Mouse (Mus musculus) ES-Bruce4 (cell line): ENCODE data around the gene Cass4. TPM values are rescaled to one million over a fixed set of nuclear protein-coding genes. Genes with fewer than 3 reads are reported as not detected.

ENCODE experiments used
- H3K27ac ChIP-seq: 2 replicates; pipeline ENCODE4 v1.5.1; 2012; ENCODE audit warnings: low read length, inconsistent platforms; ENCODE audit not compliant: insufficient read depth
- H3K27me3 ChIP-seq: 2 replicates; pipeline ENCODE4 v1.6.1; 2012; ENCODE audit warnings: mild to moderate bottlenecking, low read length, inconsistent platforms; ENCODE audit not compliant: control insufficient read depth, poor library complexity, insufficient read depth, severe bottlenecking
- H3K36me3 ChIP-seq: 2 replicates; pipeline ENCODE4 v1.6.1; 2012; ENCODE audit warnings: inconsistent platforms, mild to moderate bottlenecking, low read length, moderate library complexity; ENCODE audit not compliant: control insufficient read depth, poor library complexity, insufficient read depth, severe bottlenecking
- H3K4me1 ChIP-seq: one replicate; pipeline ENCODE4 v1.8.1; 2011; ENCODE audit warnings: low read length; ENCODE audit not compliant: control insufficient read depth, insufficient read depth
- H3K4me3 ChIP-seq: 2 replicates; pipeline ENCODE4 v1.5.1; 2011; ENCODE audit warnings: low read depth, mild to moderate bottlenecking, low read length
- H3K9ac ChIP-seq: 2 replicates; pipeline ENCODE4 v1.6.1; 2012; ENCODE audit warnings: low read depth, mild to moderate bottlenecking, inconsistent platforms; ENCODE audit not compliant: poor library complexity, severe bottlenecking
- H3K9me3 ChIP-seq: replicated peaks from 2 replicates; pipeline ENCODE4 v1.6.1; 2012; ENCODE audit warnings: mild to moderate bottlenecking, low read length, inconsistent platforms; ENCODE audit not compliant: control insufficient read depth, poor library complexity, insufficient read depth, severe bottlenecking
- CTCF ChIP-seq: IDR thresholded peaks from one replicate; pipeline ENCODE4 v1.8.1; 2011; ENCODE audit warnings: low read depth, low read length
- EP300 ChIP-seq: IDR thresholded peaks from 2 replicates; pipeline ENCODE4 v1.6.1; 2011; ENCODE audit warnings: low read depth, low read length; ENCODE audit not compliant: insufficient read depth
- POLR2A ChIP-seq: IDR thresholded peaks from one replicate; pipeline ENCODE4 v1.8.1; 2011; ENCODE audit warnings: low read length; ENCODE audit not compliant: insufficient read depth
- polyA plus RNA-seq: library from polyadenylated mRNA; stranded (reverse); fragments of >200 nt; gene quantifications from 2 replicates; pipeline ENCODE4 v1.2.4, GENCODE M21; 2011; ENCODE audit warnings: low read depth; ENCODE audit not compliant: missing spikeins, insufficient read depth, insufficient read length

The Cass4 gene
- polyA plus RNA-seq, 1 experiment, result 0.37 TPM

DNA sequence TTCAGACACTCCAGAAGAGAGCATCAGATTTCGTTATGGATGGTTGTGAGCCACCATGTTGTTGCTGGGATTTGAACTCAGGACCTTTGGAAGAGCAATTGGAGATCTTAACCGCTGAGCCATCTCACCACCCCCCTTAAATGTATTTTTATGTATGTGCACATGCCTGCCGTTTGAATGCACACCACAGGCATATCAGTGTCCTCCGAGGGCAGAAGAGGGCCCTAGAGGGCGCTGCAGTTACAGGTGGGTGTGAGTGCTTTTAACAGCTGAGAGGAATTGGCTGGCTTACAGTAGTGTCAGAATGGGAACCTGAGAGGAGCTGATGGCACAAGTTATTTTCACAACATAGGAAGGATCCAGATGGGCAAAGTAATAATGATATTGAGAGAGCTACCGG is 81.4 kb downstream of the Cass4 start:
- Histone ChIP-seq H3K27me3 (no peaks in the 10 kb centered on the region), H3K9ac (no peak overlapping the region)
- peak; percentile 93 for TF ChIP-seq CTCF
- no peak for TF ChIP-seq POLR2A

DNA sequence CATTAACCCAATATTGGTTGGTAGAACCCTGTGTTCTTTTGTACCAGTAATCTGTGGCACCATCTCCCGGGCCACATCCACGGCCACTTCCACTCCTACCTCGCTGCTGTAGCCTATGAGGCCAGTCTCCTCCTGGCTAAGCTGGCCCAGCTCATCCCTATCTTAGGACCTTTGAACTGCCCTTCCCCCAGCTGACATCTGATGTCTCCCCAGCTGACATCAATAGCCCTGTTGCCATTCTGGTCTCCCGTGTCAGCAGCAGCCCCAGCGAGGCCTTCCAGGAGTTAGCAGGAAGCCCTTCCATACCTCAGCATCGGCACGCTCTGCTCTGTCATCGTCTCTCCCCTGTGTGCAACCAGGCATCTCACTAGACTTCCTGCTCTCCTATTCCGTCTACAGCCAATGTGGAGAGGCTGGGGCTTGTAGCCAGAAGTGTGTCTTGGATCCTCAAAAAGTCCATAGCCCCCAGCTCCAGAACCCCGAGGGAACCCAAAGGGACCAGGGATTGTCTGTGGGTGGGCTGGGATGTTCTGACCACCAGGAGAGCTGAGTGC is 83.2 kb downstream of the Cass4 start:
- Histone ChIP-seq H3K9ac (no peak overlapping the region), H3K27me3 (no peaks in the 10 kb centered on the region), H3K9me3 (no peaks in the 10 kb centered on the region), H3K27ac (no peak overlapping the region), H3K4me3 (no peak overlapping the region), H3K36me3 (no peaks in the 10 kb centered on the region), H3K4me1 (peaks cover 10% of the 10 kb centered on the region)
- no peak for TF ChIP-seq POLR2A
- no peak for TF ChIP-seq CTCF
- TF ChIP-seq EP300, result no peak

More for the DNA sequence above, 81.4 kb downstream of the Cass4 start:
- no peak overlapping the region for H3K4me3 ChIP-seq
- no peaks in the 10 kb centered on the region for H3K9me3 ChIP-seq
- H3K36me3 ChIP-seq, result no peaks in the 10 kb centered on the region
- peaks cover 5% of the 10 kb centered on the region for H3K4me1 ChIP-seq
- H3K27ac ChIP-seq, result no peak overlapping the region

DNA sequence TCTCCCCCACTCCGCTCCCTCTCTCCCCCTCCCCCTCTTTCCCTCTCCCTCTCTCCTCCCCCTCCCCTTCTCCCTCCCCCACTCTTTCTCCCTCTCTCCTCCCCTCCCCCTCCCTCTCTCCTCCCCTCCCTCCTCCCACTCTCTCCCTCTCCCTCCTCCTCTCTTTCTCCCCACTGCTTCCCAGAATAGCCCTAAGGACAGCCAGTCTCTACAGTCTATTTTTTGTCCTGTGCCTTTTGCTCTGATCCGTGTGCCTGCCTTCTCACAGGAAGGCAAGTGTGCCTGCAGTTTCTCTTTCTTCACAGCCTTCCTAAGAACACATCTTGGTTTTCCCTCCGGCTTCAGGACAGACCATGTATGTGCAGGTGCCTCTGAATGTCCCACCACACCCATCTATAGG is 83.8 kb downstream of the Cass4 start:
- Histone ChIP-seq H3K9ac (no peak overlapping the region), H3K27ac (no peak overlapping the region), H3K4me1 (peaks cover 11% of the 10 kb centered on the region), H3K36me3 (no peaks in the 10 kb centered on the region), H3K9me3 (no peaks in the 10 kb centered on the region), H3K4me3 (no peak overlapping the region), H3K27me3 (no peaks in the 10 kb centered on the region)
- no peak for TF ChIP-seq POLR2A
- no peak for TF ChIP-seq CTCF
- no peak for TF ChIP-seq EP300

DNA sequence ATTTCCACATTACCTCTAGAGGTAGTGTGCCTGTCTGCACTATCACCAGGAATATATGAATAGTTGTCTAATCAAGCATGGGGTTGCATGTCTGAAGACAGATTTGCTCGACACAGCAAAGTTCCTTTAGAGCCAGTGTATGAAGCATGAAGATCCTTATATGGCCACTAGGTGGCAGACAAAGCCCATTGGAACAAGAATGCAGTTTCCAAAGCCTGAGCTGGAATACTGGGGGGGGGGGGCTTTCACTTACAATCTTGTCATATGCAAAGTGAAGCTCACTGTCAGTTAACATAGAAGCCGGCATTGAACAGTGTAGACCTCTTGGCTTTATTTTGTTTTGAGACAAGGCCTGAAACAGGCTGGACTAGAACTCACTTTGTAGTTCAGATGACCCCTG is 84.3 kb downstream of the Cass4 start:
- Histone ChIP-seq H3K9me3 (no peaks in the 10 kb centered on the region), H3K4me1 (peaks cover 14% of the 10 kb centered on the region), H3K27ac (no peak overlapping the region), H3K36me3 (no peaks in the 10 kb centered on the region), H3K4me3 (no peak overlapping the region), H3K9ac (no peak overlapping the region), H3K27me3 (no peaks in the 10 kb centered on the region)
- TF ChIP-seq POLR2A (no peak), EP300 (no peak), CTCF (no peak)

DNA sequence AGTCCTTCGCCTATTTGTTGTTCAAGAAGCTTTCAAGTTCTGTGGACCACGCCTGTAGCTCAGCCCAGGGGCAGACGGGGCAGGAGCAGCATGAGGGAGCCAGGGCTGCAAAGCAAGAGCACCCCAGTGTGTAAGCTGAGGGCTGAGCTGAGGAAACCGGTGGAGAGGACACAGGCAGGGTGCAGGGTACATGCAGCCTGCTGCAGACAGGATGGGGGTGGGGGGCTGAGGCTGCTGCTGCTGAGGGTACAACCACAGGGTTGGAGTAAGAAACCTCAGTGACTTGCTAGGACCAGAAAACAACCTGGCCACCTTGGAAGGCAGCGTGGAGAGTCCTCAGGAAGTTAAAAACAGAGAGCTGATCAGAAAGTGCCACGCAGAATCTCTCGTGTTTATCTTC is 86.7 kb downstream of the Cass4 start:
- H3K4me1 ChIP-seq, result peaks cover 16% of the 10 kb centered on the region
- TF ChIP-seq POLR2A (no peak), CTCF (no peak), EP300 (no peak)
- no peaks in the 10 kb centered on the region for H3K9me3 ChIP-seq
- no peak overlapping the region for H3K9ac ChIP-seq
- no peaks in the 10 kb centered on the region for H3K27me3 ChIP-seq
- H3K36me3 ChIP-seq, result no peaks in the 10 kb centered on the region
- H3K27ac ChIP-seq, result no peak overlapping the region
- no peak overlapping the region for H3K4me3 ChIP-seq

DNA sequence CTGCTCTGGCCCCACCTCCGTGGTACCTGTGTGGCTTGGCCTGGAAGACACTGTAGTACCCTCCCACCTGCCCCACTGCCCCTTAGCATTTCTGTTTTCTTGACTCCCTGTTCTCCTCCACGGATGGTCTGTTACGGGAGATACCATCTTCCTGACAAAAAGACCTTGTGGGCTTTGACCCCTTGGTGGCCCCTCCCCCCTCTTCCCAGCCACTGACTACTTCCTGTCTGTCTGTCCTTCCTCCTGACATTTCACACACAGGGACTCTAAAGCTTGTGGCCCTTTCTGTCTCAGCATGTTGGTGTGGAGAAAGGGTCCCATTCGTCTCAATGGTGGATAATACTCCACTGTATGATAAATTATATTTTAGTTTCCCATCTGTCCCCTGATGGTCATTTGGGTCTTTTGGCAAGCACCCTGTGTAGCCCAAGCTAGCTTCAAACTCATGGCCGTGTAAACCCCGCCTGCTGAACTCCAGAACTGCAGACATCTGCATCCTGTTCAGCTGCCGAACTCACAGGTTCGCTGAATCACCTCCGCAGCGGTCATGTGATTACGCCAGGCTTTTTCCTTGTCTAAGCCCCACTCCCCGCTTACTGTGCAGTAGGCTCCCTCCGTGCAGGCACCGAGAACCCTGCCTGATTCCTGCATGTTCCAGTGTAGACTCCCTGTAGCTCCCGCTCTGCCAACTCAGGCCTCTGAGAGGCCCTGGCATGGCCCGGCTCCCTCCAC is 88.2 kb downstream of the Cass4 start:
- TF ChIP-seq EP300 (0 out of 2 replicates have a peak, but pooled peaks have one; percentile 30), POLR2A (no peak)
- no peaks in the 10 kb centered on the region for H3K36me3 ChIP-seq
- H3K4me1 ChIP-seq, result peaks cover 14% of the 10 kb centered on the region
- H3K9ac ChIP-seq, result no peak overlapping the region
- H3K27ac ChIP-seq, result peak overlapping the region; percentile 24
- no peaks in the 10 kb centered on the region for H3K9me3 ChIP-seq
- H3K4me3 ChIP-seq, result no peak overlapping the region
- H3K27me3 ChIP-seq, result no peaks in the 10 kb centered on the region

Other genes with a start within 250 kb of the Cass4 start
- gene Mc3r, start 145.3 kb upstream of the Cass4 start, polyA plus RNA-seq, result not detected in 2 replicates
- gene Fam210b, start 48.2 kb upstream of the Cass4 start, polyA plus RNA-seq, result 5.7 and 6.9 TPM in 2 replicates
- 153 and 167 TPM in 2 replicates for gene Aurka, start 23.3 kb upstream of the Cass4 start, polyA plus RNA-seq
- 49.6 and 52.1 TPM in 2 replicates for gene Cstf1, start 23.1 kb upstream of the Cass4 start, polyA plus RNA-seq
- gene Rtf2, start 46.8 kb downstream of the Cass4 start, polyA plus RNA-seq, result 49.7 and 52.6 TPM in 2 replicates
- gene Gcnt7, start 64.8 kb downstream of the Cass4 start, polyA plus RNA-seq, result not detected in 2 replicates
- 0.88 and 0.97 TPM in 2 replicates for gene Fam209, start 78.7 kb downstream of the Cass4 start, polyA plus RNA-seq
- gene Tfap2c, start 155.8 kb downstream of the Cass4 start, polyA plus RNA-seq, result 107 TPM in 2 replicates